Mouse (Mus musculus): Measurements from ENCODE around the gene Tspan18. TPM values are rescaled to one million over a fixed set of nuclear protein-coding genes. Genes with fewer than 3 reads are reported as not detected.
A peak's percentile ranks its signal among the peaks of the same experiment; 100 is the strongest.

Gene Tspan18
- polyA plus RNA-seq, 1 experiment from 2014 or later, result 17.2 TPM

- WGBS, result 88% methylated on average over 3 of the region's 3 CpGs
- H3K9ac ChIP-seq, result no peak overlapping the region
- H3K4me2 ChIP-seq (replicated peaks), result no peak overlapping the region
- no peak overlapping the region for H3K27ac ChIP-seq
- peaks cover 10% of the 10 kb centered on the region for H3K27me3 ChIP-seq
- no peak overlapping the region for H3K4me3 ChIP-seq
- no peak for ATAC-seq (ENCODE audit: low FRiP score, low read depth)
- no peaks in the 10 kb centered on the region for H3K9me3 ChIP-seq
- 0 out of 2 replicates have a peak, but pooled peaks cover 6% of the 10 kb centered on the region for H3K36me3 ChIP-seq
- H3K4me1 ChIP-seq, result peaks cover 18% of the 10 kb centered on the region
Observed at GRCm38 (mm10) chr2:93312458-93312857, 21.8 kb downstream of the Tspan18 start.

- no peaks in the 10 kb centered on the region for H3K9me3 ChIP-seq
- H3K4me1 ChIP-seq, result peaks cover 9% of the 10 kb centered on the region
- ATAC-seq (ENCODE audit: low FRiP score, low read depth), result no peak
- H3K9ac ChIP-seq, result no peak overlapping the region
- 0 out of 2 replicates have a peak, but pooled peaks cover 6% of the 10 kb centered on the region for H3K36me3 ChIP-seq
- no peak overlapping the region for H3K27ac ChIP-seq
- WGBS, result 74% methylated on average over 14 of the region's 14 CpGs
- no peak overlapping the region for H3K4me3 ChIP-seq
- peaks cover 10% of the 10 kb centered on the region; the same call in 1 of the 2 replicates for H3K27me3 ChIP-seq
- H3K4me2 ChIP-seq (replicated peaks), result no peak overlapping the region
Observed at GRCm38 (mm10) chr2:93309724-93310413, 24.4 kb downstream of the Tspan18 start.

GRCm38 (mm10) chr2:93306898-93307297 lies 27.4 kb downstream of the Tspan18 start:
- Histone ChIP-seq H3K36me3 (peaks cover 6% of the 10 kb centered on the region; the same call in 1 of the 2 replicates), H3K9ac (no peak overlapping the region), H3K27me3 (peaks cover 6% of the 10 kb centered on the region; the same call in 1 of the 2 replicates), H3K9me3 (no peaks in the 10 kb centered on the region), H3K27ac (no peak overlapping the region), H3K4me2 (replicated peaks) (no peak overlapping the region), H3K4me1 (peaks cover 17% of the 10 kb centered on the region), H3K4me3 (no peak overlapping the region)
- ATAC-seq (ENCODE audit: low FRiP score, low read depth), result no peak
- WGBS, result 76% methylated on average over 4 of the region's 4 CpGs

DNA sequence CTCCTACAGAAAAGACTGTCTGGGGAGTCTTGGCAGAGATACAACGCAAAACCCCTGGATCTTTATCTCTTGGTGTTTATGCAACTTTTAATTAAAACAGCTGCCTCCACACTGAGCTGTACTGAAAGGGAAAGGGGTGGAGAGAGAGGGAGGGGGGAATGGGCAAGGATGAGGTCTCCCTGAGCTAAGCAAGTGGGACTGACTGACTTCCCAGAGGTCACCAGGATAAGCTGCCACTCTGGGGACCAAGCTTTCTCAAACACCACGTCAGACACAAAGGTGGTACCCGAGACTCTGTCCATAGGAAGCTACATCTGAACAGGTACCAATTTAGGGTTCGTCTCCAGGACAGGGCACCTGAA lies 30.1 kb downstream of the Tspan18 start:
- no peak overlapping the region for H3K4me3 ChIP-seq
- H3K9me3 ChIP-seq, result no peaks in the 10 kb centered on the region
- ATAC-seq (ENCODE audit: low FRiP score, low read depth), result no peak
- no peak overlapping the region for H3K9ac ChIP-seq
- 0 out of 2 replicates have a peak overlapping the region, but pooled peaks have one; percentile 44 for H3K27ac ChIP-seq
- no peaks in the 10 kb centered on the region for H3K27me3 ChIP-seq
- no peaks in the 10 kb centered on the region; the same call in 1 of the 2 replicates for H3K36me3 ChIP-seq
- H3K4me1 ChIP-seq, result peaks cover 17% of the 10 kb centered on the region
- WGBS, result 60% methylated on average over 4 of the region's 4 CpGs
- H3K4me2 ChIP-seq (replicated peaks), result no peak overlapping the region

DNA sequence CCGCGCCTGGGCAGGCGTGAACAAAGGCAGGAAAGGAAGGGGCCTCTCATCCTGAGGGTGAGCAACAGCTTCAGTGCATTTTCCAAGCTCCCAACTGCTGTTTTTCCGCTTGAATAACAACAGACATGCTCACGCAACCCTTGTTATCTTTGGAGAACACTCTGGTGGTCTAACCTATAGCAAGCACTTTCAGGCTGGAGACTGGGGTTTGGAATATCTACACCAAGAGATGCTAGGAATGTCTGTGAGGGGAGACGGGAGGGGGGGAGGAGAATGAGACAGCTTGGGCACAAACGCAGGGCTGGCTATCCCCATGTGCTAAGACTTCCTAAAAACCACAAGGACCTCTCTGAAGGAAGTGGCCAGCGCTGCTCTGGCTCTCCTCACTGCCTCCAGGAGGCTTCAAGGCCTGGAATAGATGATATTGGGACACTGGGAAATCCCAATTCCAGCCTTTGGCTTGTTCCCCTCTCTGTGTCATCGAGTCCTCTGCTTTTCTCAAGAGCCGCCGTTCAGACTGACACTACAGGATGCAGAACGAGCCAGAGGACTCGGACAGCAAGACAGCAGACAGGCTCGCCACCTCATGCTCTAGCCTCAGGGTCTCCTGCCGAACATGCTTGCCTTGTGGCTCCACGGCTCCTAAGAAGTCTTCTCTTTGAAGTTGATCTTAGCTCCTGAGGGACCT lies 30.6 kb downstream of the Tspan18 start:
- 41% methylated on average over 16 of the region's 16 CpGs for WGBS
- no peak for ATAC-seq (ENCODE audit: low FRiP score, low read depth)
- H3K9ac ChIP-seq, result no peak overlapping the region

DNA sequence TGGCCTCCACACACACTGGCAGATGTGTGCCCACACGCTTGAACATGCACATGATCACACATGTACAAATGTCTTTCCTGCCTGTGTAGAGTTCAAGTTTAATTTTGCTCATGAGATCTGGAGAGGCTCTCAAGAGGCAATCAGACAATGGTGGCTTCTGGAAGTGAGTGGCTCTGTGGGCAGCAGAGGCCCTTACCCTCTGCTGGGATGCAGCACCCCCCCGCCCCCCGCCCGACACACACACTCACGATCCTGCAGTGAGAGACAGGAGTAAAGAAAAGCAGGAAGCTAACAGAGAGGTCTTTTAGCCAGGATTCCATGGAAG lies 31.1 kb downstream of the Tspan18 start:
- ATAC-seq (ENCODE audit: low FRiP score, low read depth), result no peak
- Histone ChIP-seq H3K4me1 (peaks cover 17% of the 10 kb centered on the region), H3K27me3 (no peaks in the 10 kb centered on the region), H3K9ac (no peak overlapping the region), H3K4me3 (no peak overlapping the region), H3K9me3 (no peaks in the 10 kb centered on the region), H3K27ac (no peak overlapping the region; the same call in 1 of the 2 replicates), H3K36me3 (no peaks in the 10 kb centered on the region; the same call in 1 of the 2 replicates), H3K4me2 (replicated peaks) (no peak overlapping the region)
- 84% methylated on average over 5 of the region's 5 CpGs for WGBS

More for the DNA sequence above, 30.6 kb downstream of the Tspan18 start:
- peaks cover 17% of the 10 kb centered on the region for H3K4me1 ChIP-seq
- H3K27ac ChIP-seq, result peak overlapping the region; percentile 44; the same call in 1 of the 2 replicates
- H3K27me3 ChIP-seq, result no peaks in the 10 kb centered on the region
- H3K4me3 ChIP-seq, result no peak overlapping the region
- H3K9me3 ChIP-seq, result no peaks in the 10 kb centered on the region
- H3K36me3 ChIP-seq, result no peaks in the 10 kb centered on the region; the same call in 1 of the 2 replicates
- no peak overlapping the region for H3K4me2 ChIP-seq (replicated peaks)

DNA sequence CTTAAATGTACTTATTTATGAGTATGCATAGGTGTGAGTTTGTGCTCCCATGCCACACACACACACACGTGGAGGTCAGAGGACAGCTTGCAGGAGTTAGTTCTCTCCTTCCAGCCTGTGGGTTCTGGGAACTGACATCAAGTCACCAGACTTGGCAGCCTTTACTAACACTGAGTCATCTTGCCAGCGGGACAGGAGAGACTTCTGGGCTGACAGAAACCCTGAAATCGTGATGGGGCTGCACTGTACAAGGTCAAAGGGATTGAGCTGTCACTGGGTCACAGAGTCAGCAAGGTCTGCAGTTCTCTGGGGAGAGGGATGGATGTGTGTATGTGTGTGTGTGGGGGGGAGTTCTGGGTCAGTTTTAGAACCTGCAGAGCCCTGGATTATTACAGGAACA lies 36.6 kb downstream of the Tspan18 start:
- H3K27me3 ChIP-seq, result no peaks in the 10 kb centered on the region
- no peak overlapping the region for H3K4me3 ChIP-seq
- H3K4me1 ChIP-seq, result peaks cover 5% of the 10 kb centered on the region; the same call in 1 of the 2 replicates
- H3K27ac ChIP-seq, result no peak overlapping the region
- H3K36me3 ChIP-seq, result peaks cover 11% of the 10 kb centered on the region
- WGBS, result 72% methylated on average over 3 of the region's 3 CpGs
- H3K9ac ChIP-seq, result no peak overlapping the region
- peaks cover 4% of the 10 kb centered on the region; the same call in 1 of the 2 replicates for H3K9me3 ChIP-seq
- no peak for ATAC-seq (ENCODE audit: low FRiP score, low read depth)
- no peak overlapping the region for H3K4me2 ChIP-seq (replicated peaks)

GRCm38 (mm10) chr2:93291186-93291926 lies 42.9 kb downstream of the Tspan18 start:
- ATAC-seq (ENCODE audit: low FRiP score, low read depth), result peak; percentile 25; the same call in 1 of the 2 replicates
- peak overlapping the region; percentile 77 for H3K27ac ChIP-seq
- WGBS, result 33% methylated on average over 13 of the region's 13 CpGs

DNA sequence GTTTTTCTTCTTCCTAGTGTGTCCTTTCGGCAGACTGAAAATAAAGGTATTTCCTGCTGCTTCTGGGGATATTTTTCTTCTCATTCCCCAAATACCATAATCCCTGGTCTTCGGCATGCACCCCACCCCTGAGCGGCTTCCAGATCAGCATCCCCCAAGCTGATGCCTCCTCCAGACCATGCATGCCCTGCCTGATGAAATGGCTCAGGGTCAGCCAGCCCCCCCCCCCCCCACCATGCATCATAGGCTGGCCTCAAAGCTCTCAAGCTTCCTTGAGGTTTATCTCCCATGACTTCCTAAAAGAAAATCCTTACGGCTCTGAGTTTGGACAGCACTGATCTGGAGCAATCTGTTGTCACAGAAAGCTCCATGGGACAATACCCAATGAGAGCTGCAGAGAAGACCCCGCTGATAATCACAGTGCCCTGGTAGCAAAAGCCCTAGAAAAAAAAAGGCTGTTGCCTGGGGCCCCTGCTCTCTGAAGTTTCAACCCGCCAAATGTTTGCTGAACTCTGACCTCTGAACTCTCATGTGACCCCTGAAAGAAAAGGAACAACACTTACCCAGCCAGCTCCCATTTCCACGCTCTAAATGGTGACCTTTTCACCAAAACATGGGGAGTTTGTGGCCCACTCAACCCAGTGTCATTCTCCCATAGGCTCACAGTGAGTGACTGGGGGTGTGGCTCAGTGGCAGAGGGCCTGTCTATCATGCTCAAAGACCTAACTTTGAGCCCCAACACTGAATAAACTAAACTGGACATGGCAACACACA lies 43.8 kb downstream of the Tspan18 start:
- WGBS, result 49% methylated on average over 7 of the region's 7 CpGs
- H3K9me3 ChIP-seq, result peaks cover 4% of the 10 kb centered on the region; the same call in 1 of the 2 replicates
- H3K4me1 ChIP-seq, result peaks cover 67% of the 10 kb centered on the region
- H3K27ac ChIP-seq, result no peak overlapping the region
- H3K4me2 ChIP-seq (replicated peaks), result no peak overlapping the region
- H3K27me3 ChIP-seq, result no peaks in the 10 kb centered on the region
- no peak overlapping the region for H3K4me3 ChIP-seq
- peaks cover 11% of the 10 kb centered on the region for H3K36me3 ChIP-seq
- no peak for ATAC-seq (ENCODE audit: low FRiP score, low read depth)
- H3K9ac ChIP-seq, result no peak overlapping the region

More at GRCm38 (mm10) chr2:93291186-93291926, 42.9 kb downstream of the Tspan18 start:
- Histone ChIP-seq H3K4me2 (replicated peaks) (0 out of 2 replicates have a peak overlapping the region, but pooled peaks have one; percentile 14), H3K27me3 (no peaks in the 10 kb centered on the region), H3K4me3 (no peak overlapping the region), H3K9ac (no peak overlapping the region), H3K36me3 (peaks cover 11% of the 10 kb centered on the region), H3K4me1 (peaks cover 59% of the 10 kb centered on the region), H3K9me3 (peaks cover 4% of the 10 kb centered on the region; the same call in 1 of the 2 replicates)

DNA sequence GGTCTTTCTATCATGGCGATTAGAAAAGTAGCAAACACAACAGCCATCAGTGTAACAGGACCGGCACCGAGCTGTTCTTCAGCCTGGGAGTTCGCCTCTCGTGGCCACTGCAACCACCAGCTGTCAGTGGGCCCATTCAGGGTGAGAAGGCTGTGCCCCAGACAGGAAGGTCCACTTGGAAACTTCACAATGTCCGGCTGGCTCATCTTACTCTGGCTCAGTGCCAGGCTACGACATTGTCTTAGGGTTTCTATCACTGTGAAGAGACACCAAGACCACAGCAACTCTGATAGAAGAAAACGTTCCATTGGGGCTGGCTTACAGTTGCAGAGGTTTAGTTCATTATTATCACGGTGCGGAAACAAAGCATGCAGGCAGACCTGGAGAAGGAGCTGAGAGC lies 45.1 kb downstream of the Tspan18 start:
- no peak overlapping the region for H3K4me3 ChIP-seq
- no peak overlapping the region for H3K27ac ChIP-seq
- peaks cover 4% of the 10 kb centered on the region; the same call in 1 of the 2 replicates for H3K9me3 ChIP-seq
- no peak for ATAC-seq (ENCODE audit: low FRiP score, low read depth)
- H3K9ac ChIP-seq, result no peak overlapping the region
- WGBS, result 84% methylated on average over 10 of the region's 10 CpGs
- H3K4me2 ChIP-seq (replicated peaks), result no peak overlapping the region
- H3K4me1 ChIP-seq, result peaks cover 81% of the 10 kb centered on the region
- no peaks in the 10 kb centered on the region for H3K27me3 ChIP-seq
- H3K36me3 ChIP-seq, result peaks cover 7% of the 10 kb centered on the region

GRCm38 (mm10) chr2:93287348-93287747 lies 47.0 kb downstream of the Tspan18 start:
- no peaks in the 10 kb centered on the region for H3K36me3 ChIP-seq
- 72% methylated on average over 4 of the region's 4 CpGs for WGBS
- ATAC-seq (ENCODE audit: low FRiP score, low read depth), result no peak
- no peak overlapping the region for H3K4me3 ChIP-seq
- H3K9ac ChIP-seq, result no peak overlapping the region
- H3K4me1 ChIP-seq, result peaks cover 91% of the 10 kb centered on the region
- no peaks in the 10 kb centered on the region for H3K9me3 ChIP-seq
- H3K4me2 ChIP-seq (replicated peaks), result no peak overlapping the region
- H3K27ac ChIP-seq, result no peak overlapping the region
- H3K27me3 ChIP-seq, result no peaks in the 10 kb centered on the region; the same call in 1 of the 2 replicates

Data from limb, embryonic 13.5 days (tissue).